Mouse (Mus musculus) testis, adult 2 months (tissue): ENCODE data around the gene Immp2l.

Source experiments
- CTCF ChIP-seq: fragments of 200-500 bp; IDR thresholded peaks from 2 replicates; pipeline ENCODE4 v1.5.1; 2012; ENCODE audit warnings: low read depth, mild to moderate bottlenecking, inconsistent platforms, low read length, moderate library complexity; ENCODE audit not compliant: control insufficient read depth, insufficient read depth, insufficient replicate concordance
- POLR2A ChIP-seq: fragments of 200-500 bp; IDR thresholded peaks from 2 replicates; pipeline ENCODE4 v1.6.1; 2012; ENCODE audit warnings: low read depth, mild to moderate bottlenecking, inconsistent platforms, low read length, moderate library complexity; ENCODE audit not compliant: control insufficient read depth

DNA sequence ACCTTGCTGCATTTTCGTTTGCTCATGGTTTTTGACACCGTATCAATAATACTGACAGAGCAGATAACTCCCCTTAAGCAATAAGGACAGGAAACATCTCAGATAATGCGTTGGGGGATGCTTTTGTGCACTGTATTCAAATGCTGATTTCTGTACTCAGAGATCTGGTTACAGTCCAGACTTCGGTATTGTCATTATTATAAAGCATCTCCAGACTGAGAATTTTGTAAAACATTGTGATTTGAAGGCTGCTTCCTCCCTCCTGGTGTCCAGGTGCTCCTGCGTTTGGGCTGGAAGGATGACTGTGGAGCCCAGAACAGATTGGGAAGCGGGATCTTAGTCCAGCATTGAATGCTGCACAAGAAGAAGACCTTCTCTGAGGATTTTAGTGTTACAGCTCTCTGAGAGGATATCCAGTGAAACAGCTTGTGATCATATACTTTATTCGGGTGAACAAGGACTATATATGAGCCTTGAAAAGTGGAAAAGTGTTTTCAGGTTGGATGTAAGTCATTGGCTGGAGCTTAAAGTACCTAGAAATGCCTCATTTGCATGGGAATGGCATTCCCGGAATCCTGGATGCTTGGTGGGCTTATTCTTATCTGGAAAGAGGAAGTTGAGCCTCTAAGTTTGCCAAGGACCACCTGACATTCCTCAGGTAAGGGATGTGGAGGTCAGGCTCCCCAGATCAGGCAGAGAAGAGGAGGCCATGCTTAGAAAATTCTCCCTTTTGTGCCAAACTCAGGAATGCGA lies 28.1 kb upstream of the Immp2l start:
- TF ChIP-seq CTCF (no peak), POLR2A (no peak)
